Mouse (Mus musculus) kidney, embryonic 16.5 days (tissue): Measurements from ENCODE around the gene Sergef. TPM values are rescaled to one million over a fixed set of nuclear protein-coding genes. Genes with fewer than 3 reads are reported as not detected.

ENCODE experiments used
- ATAC-seq: fragments of 200-750 bp; cut with Nextera tagmentation; 2 replicates; pipeline ENCODE4 v1.8.0; 2017; ENCODE audit warnings: moderate TSS enrichment; ENCODE audit not compliant: low FRiP score, low TSS enrichment
- H3K27ac ChIP-seq: fragments of 300-500 bp; sonication (generic); 2 replicates; pipeline ENCODE4 v1.5.1; 2014; ENCODE audit warnings: low read length
- H3K27me3 ChIP-seq: fragments of 300-500 bp; sonication (generic); 2 replicates; pipeline ENCODE4 v1.6.1; 2014; ENCODE audit warnings: low read length, control low read depth, mixed read lengths; ENCODE audit not compliant: insufficient read depth
- H3K36me3 ChIP-seq: fragments of 300-500 bp; sonication (generic); 2 replicates; pipeline ENCODE4 v1.6.1; 2014; ENCODE audit warnings: low read length, control low read depth, mixed read lengths; ENCODE audit not compliant: insufficient read depth
- H3K4me1 ChIP-seq: fragments of 300-500 bp; sonication (generic); 2 replicates; pipeline ENCODE4 v1.6.1; 2014; ENCODE audit warnings: low read length, control low read depth, mixed read lengths; ENCODE audit not compliant: insufficient read depth
- H3K4me2 ChIP-seq: fragments of 300-500 bp; sonication (generic); replicated peaks from 2 replicates; pipeline ENCODE4 v1.6.1; 2014; ENCODE audit warnings: low read depth, low read length
- H3K4me3 ChIP-seq: fragments of 300-500 bp; sonication (generic); 2 replicates; pipeline ENCODE4 v1.5.1; 2014; ENCODE audit warnings: mild to moderate bottlenecking, low read length
- H3K9ac ChIP-seq: fragments of 300-500 bp; sonication (generic); replicated peaks from 2 replicates; pipeline ENCODE4 v1.6.1; 2014; ENCODE audit warnings: low read length
- H3K9me3 ChIP-seq: fragments of 300-500 bp; sonication (generic); 2 replicates; pipeline ENCODE4 v1.6.1; 2016; ENCODE audit warnings: low read length, control low read depth
- WGBS: fragments of 180-500 bp; shearing (Covaris S2); extraction: QIAGEN DNeasy Blood & Tissue Kit; methylation state at CpG from one replicate; pipeline ENCODE4 v1.1.7; 2014; 5-methylcytosine and 5-hydroxymethylcytosine counted together
- polyA plus RNA-seq: library from polyadenylated mRNA; unstranded; fragments of >200 nt; fragmentation: Nextera tagmentation; extraction: Ambion mirVana; gene quantifications from 2 replicates; pipeline ENCODE4 v1.2.1, GENCODE M21; 2015

The Sergef gene
- polyA plus RNA-seq, 1 experiment from 2014 or later = 14.7 TPM

- Histone ChIP-seq H3K4me3 (no peak overlapping the region), H3K27ac (no peak overlapping the region), H3K9ac (no peak overlapping the region), H3K36me3 (no peaks in the 10 kb centered on the region), H3K4me1 (peaks cover 4% of the 10 kb centered on the region; the same call in 1 of the 2 replicates), H3K27me3 (no peaks in the 10 kb centered on the region), H3K9me3 (no peaks in the 10 kb centered on the region), H3K4me2 (no peak overlapping the region)
- no peak for ATAC-seq
- WGBS = 89% methylated on average over 13 of the region's 13 CpGs
These were observed 137.0 kb downstream of the Sergef start for GRCm38 (mm10) chr7:46502650-46503049.

- no peaks in the 10 kb centered on the region for H3K36me3 ChIP-seq
- H3K4me1 ChIP-seq = peaks cover 4% of the 10 kb centered on the region; the same call in 1 of the 2 replicates
- WGBS = 71% methylated on average over 2 of the region's 2 CpGs
- no peak overlapping the region for H3K4me3 ChIP-seq
- H3K4me2 ChIP-seq = no peak overlapping the region
- no peak overlapping the region for H3K9ac ChIP-seq
- no peaks in the 10 kb centered on the region for H3K27me3 ChIP-seq
- no peaks in the 10 kb centered on the region for H3K9me3 ChIP-seq
- H3K27ac ChIP-seq = no peak overlapping the region
- ATAC-seq = no peak
These were observed 138.1 kb downstream of the Sergef start for GRCm38 (mm10) chr7:46501458-46501857.

GRCm38 (mm10) chr7:46499561-46499960 lies 140.0 kb downstream of the Sergef start:
- H3K27ac ChIP-seq = no peak overlapping the region
- WGBS = 88% methylated on average over 4 of the region's 4 CpGs
- H3K36me3 ChIP-seq = no peaks in the 10 kb centered on the region
- no peak for ATAC-seq
- peaks cover 4% of the 10 kb centered on the region; the same call in 1 of the 2 replicates for H3K4me1 ChIP-seq
- H3K4me3 ChIP-seq = no peak overlapping the region
- H3K9ac ChIP-seq = no peak overlapping the region
- no peaks in the 10 kb centered on the region for H3K9me3 ChIP-seq
- H3K4me2 ChIP-seq = no peak overlapping the region
- H3K27me3 ChIP-seq = no peaks in the 10 kb centered on the region

- 43% methylated on average over 14 of the region's 14 CpGs for WGBS
- no peak overlapping the region for H3K9ac ChIP-seq
- no peak overlapping the region for H3K4me3 ChIP-seq
- H3K36me3 ChIP-seq = no peaks in the 10 kb centered on the region
- H3K27me3 ChIP-seq = no peaks in the 10 kb centered on the region
- H3K9me3 ChIP-seq = no peaks in the 10 kb centered on the region
- H3K27ac ChIP-seq = no peak overlapping the region
- 0 out of 2 replicates have a peak, but pooled peaks have one; percentile 35 for ATAC-seq
- H3K4me2 ChIP-seq = no peak overlapping the region
- H3K4me1 ChIP-seq = peaks cover 6% of the 10 kb centered on the region; the same call in 1 of the 2 replicates
These were observed 147.4 kb downstream of the Sergef start for GRCm38 (mm10) chr7:46492134-46492678.

GRCm38 (mm10) chr7:46487354-46487753 lies 152.3 kb downstream of the Sergef start:
- no peak overlapping the region for H3K4me3 ChIP-seq
- H3K4me2 ChIP-seq = no peak overlapping the region
- ATAC-seq = no peak
- no peaks in the 10 kb centered on the region for H3K27me3 ChIP-seq
- no peaks in the 10 kb centered on the region for H3K9me3 ChIP-seq
- no peaks in the 10 kb centered on the region for H3K36me3 ChIP-seq
- 63% methylated on average over 4 of the region's 4 CpGs for WGBS
- H3K9ac ChIP-seq = no peak overlapping the region
- H3K4me1 ChIP-seq = peaks cover 7% of the 10 kb centered on the region; the same call in 1 of the 2 replicates
- no peak overlapping the region for H3K27ac ChIP-seq

GRCm38 (mm10) chr7:46486761-46487160 lies 152.8 kb downstream of the Sergef start:
- WGBS = 69% methylated on average over 5 of the region's 5 CpGs
- H3K36me3 ChIP-seq = no peaks in the 10 kb centered on the region
- H3K4me1 ChIP-seq = peaks cover 3% of the 10 kb centered on the region; the same call in 1 of the 2 replicates
- no peak for ATAC-seq
- no peak overlapping the region for H3K27ac ChIP-seq
- H3K27me3 ChIP-seq = no peaks in the 10 kb centered on the region
- H3K9me3 ChIP-seq = no peaks in the 10 kb centered on the region
- no peak overlapping the region for H3K4me2 ChIP-seq
- H3K9ac ChIP-seq = no peak overlapping the region
- H3K4me3 ChIP-seq = no peak overlapping the region

GRCm38 (mm10) chr7:46484223-46484622 lies 155.4 kb downstream of the Sergef start:
- H3K4me1 ChIP-seq = peaks cover 3% of the 10 kb centered on the region; the same call in 1 of the 2 replicates
- WGBS = 32% methylated on average over 6 of the region's 6 CpGs
- H3K4me3 ChIP-seq = no peak overlapping the region
- H3K9me3 ChIP-seq = no peaks in the 10 kb centered on the region
- H3K4me2 ChIP-seq = no peak overlapping the region
- no peaks in the 10 kb centered on the region for H3K27me3 ChIP-seq
- H3K36me3 ChIP-seq = no peaks in the 10 kb centered on the region
- H3K9ac ChIP-seq = no peak overlapping the region
- no peak overlapping the region for H3K27ac ChIP-seq
- ATAC-seq = 0 out of 2 replicates have a peak, but pooled peaks have one; percentile 58

- Histone ChIP-seq H3K4me1 (peaks cover 3% of the 10 kb centered on the region; the same call in 1 of the 2 replicates), H3K4me2 (no peak overlapping the region), H3K36me3 (no peaks in the 10 kb centered on the region), H3K9me3 (no peaks in the 10 kb centered on the region), H3K9ac (no peak overlapping the region), H3K27ac (no peak overlapping the region), H3K4me3 (no peak overlapping the region), H3K27me3 (no peaks in the 10 kb centered on the region)
- ATAC-seq = 0 out of 2 replicates have a peak, but pooled peaks have one; percentile 19
- 56% methylated on average over 10 of the region's 10 CpGs for WGBS
These were observed 156.6 kb downstream of the Sergef start for GRCm38 (mm10) chr7:46483050-46483449.

- H3K9me3 ChIP-seq = no peaks in the 10 kb centered on the region
- H3K4me2 ChIP-seq = no peak overlapping the region
- no peaks in the 10 kb centered on the region for H3K36me3 ChIP-seq
- H3K4me3 ChIP-seq = no peak overlapping the region
- no peak for ATAC-seq
- H3K27ac ChIP-seq = no peak overlapping the region
- peaks cover 3% of the 10 kb centered on the region; the same call in 1 of the 2 replicates for H3K4me1 ChIP-seq
- H3K9ac ChIP-seq = no peak overlapping the region
- H3K27me3 ChIP-seq = no peaks in the 10 kb centered on the region
- WGBS = 70% methylated on average over 2 of the region's 2 CpGs
These were observed 157.5 kb downstream of the Sergef start for GRCm38 (mm10) chr7:46482099-46482531.

- no peak for ATAC-seq
- H3K36me3 ChIP-seq = no peaks in the 10 kb centered on the region
- no peak overlapping the region for H3K4me3 ChIP-seq
- H3K9ac ChIP-seq = no peak overlapping the region
- 42% methylated on average over 6 of the region's 6 CpGs for WGBS
- H3K4me2 ChIP-seq = no peak overlapping the region
- peaks cover 3% of the 10 kb centered on the region; the same call in 1 of the 2 replicates for H3K4me1 ChIP-seq
- no peaks in the 10 kb centered on the region for H3K27me3 ChIP-seq
- H3K27ac ChIP-seq = no peak overlapping the region
- no peaks in the 10 kb centered on the region for H3K9me3 ChIP-seq
These were observed 159.8 kb downstream of the Sergef start for GRCm38 (mm10) chr7:46479793-46480192.
